Mouse (Mus musculus) adrenal gland (tissue): ENCODE data around the gene Ttc7b.

Source experiments
- intact Hi-C: fragments of 180-260 bp; cut with DNase I; formaldehyde crosslinking; loops from one replicate; pipeline ENCODE4 v1.15.1; 2025

Ttc7b gene

DNA sequence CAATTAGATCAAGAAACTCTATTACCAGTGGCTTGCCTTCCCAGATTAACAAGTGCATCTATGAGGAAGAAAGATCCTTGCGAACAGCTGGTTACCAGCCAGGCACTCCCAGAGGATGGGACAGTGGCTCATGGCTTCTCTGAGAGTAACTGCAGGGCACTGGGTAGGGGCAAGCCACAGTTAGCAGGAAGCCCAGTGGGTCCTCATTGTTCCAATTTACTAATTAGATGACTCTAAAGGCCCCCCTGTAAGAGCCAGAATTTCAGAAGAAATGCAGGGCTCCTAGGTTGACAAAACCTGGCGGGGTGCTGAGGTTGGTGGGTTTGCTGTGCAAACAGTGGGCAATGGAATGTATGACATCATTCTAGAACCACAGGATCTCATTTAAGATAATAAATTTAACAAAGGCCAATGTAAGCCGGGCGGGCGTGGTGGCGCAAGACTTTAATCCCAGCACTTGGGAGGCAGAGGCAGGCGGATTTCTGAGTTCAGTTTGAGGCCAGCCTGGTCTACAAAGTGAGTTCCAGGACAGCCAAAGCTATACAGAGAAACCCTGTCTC lies 179.6 kb downstream of the Ttc7b start:
- intact Hi-C loops, result no loop called here

DNA sequence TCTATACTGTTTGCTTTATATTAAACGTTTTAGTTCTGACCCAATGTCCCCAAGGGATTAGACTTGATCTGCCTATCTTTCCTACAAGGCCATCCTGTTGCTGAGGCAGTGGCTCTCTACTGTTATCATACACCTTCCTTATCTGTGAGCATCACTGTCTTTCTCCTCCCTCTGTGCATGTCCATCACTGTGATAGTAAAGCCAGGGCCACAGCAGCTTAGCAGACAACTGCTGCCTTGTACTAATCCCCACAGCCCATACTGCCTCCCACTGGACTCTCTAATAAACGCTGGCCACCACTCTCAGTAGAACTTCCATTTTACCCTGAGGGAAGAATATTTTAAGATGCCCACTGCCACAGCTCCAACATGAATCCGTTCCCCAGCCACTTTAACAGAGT lies 182.6 kb downstream of the Ttc7b start:
- intact Hi-C loops, result loop anchor here (5.0 kb wide), 1 partner anchor 136 kb away; no protein-coding TSS in a partner anchor

DNA sequence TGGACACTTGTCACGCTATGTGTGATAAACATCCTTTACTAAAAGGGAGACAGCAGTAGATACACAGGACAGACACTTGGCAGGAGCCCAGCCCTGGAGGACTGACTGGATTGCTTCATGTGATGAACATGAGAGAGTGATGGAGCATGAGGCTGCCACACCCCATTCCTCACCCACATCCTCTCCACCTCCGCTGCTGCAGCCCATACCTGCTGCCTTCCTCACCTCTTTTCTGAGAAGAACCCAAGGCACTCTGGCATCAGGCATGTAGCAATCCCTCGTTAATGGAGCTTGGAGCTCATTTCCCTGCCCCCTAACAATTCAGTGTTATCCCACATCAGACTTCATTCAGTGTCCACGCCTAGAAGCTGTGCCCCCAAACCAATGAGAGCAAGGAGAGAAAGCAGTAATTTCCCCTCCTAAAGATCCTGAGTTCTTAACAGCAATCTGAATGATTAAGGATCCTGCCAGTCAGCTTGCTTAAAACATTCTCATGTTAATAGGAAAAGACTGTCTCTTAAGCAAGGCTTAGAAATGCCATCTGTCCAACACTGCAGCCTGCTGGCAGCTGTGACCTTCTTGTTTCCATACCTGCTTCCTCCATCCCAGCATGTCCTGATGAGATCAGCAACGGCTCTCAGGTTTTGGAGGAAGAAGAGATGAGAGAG lies 183.1 kb downstream of the Ttc7b start:
- intact Hi-C loops, result loop anchor here (5.0 kb wide), 1 partner anchor 135 kb away; no protein-coding TSS in a partner anchor

DNA sequence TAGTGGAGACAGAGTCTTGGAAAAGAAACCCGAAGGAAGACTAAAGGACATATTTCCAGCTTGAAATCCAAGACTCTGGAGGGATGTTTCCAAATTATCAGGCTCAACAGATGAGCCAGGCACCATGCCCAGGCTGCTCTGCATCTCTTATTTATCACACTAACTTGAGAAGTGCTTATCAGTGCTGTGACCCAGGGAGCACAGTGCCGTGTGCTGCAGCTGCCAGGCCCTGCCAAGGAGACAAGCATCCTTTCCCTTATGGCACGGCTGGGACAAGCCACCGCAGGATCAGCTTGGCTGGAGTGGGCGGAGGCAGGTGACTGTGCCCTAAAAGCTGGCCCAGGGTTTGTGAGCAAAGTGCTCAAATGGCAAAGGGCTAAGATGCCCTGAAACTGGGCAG lies 184.4 kb downstream of the Ttc7b start:
- intact Hi-C loops, result loop anchor here (5.0 kb wide), 1 partner anchor 134 kb away; no protein-coding TSS in a partner anchor

DNA sequence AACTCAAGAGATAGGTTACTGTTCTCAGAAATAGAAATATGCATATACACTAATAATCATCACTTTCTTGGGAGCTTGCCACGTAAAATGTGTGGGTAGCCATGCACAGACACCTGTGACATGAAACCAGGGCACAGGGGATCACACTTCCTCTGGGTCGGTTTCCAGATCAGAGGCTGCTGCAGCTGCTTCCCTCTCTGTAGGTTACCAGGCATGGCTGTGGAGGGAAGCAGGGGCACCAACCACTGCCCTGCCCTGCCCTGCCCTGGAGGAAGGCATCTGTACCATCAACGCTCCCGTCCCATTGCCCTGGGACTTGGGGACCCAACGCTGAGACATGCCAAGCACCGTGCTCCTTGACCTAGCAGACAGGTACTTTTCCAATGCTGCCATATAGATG lies 188.8 kb downstream of the Ttc7b start:
- intact Hi-C loops, result no loop called here

DNA sequence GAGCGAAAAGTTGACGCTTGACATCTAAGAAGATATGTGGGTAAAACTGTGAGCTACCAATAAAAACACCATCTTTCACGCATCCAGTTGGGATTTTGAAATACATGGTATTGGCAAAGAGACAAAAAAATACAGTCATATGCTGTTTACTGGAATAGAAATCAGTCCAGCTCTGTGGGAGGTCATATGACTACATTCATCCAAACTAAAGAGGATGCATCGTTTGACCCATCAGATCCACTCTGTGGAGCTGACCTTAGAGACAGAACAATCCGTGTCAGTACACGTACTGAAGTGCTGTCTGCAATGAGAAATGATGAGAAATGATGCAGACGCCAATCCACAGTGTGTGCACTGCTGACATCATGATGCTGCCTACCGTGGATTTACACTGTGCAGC lies 190.4 kb downstream of the Ttc7b start:
- intact Hi-C loops, result no loop called here

DNA sequence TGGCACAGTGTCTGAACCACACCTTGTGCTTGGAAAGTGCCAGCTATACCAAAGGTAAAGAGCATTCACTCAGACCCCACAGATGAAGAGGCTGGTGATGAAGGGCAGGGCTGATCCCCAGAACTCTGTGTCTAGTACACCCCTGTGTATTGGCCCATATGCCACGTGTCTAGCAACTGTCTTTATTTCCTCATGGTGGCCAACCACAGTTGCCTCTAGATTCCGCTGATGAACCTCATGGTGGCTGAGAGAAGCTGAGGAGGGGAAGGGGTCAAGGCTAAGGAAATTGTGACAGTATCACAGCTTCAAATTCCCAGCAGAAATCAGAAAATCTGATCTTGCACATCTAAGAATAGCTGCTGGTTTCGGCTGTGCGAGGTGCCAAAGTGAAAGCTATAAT lies 191.6 kb downstream of the Ttc7b start:
- intact Hi-C loops, result no loop called here

DNA sequence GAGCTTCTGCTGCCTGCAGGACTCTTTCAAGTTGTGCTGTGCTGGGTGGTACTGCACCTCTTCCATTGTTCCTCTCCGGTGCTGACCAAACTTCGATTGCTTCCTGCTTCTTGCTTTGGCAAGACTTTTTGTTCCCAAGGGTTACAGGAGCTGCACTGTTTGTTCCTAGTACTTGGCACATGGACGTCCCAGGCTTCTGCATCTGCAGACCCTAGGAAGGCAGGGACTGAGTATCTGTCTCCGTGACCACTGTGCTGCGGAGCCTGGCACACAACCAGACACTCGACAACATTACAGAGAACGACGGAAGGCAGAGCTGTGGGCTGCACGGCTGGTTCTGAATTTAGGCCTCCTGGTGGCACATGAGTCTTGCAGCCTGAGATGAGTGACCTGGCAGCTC lies 192.1 kb downstream of the Ttc7b start:
- intact Hi-C loops, result no loop called here

DNA sequence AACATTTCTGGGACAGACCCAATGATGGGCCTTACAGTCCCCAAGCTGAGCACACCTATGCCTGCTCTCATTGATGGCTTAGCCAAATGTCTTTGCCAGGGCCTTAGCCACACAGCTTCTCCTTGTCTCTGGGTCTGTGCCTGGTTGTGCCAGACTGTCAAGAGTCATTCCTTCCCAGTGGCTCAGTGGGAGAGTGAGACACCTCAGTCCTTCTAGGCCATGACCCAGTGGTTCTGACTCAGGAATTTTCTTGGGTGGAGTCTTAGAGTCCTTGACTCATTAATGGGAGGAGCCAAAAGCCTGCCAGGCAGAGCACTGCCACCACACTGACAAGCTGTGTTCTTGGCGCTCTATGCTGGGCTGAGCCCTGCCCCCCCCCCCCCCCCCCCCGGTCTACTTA lies 193.9 kb downstream of the Ttc7b start:
- intact Hi-C loops, result no loop called here

DNA sequence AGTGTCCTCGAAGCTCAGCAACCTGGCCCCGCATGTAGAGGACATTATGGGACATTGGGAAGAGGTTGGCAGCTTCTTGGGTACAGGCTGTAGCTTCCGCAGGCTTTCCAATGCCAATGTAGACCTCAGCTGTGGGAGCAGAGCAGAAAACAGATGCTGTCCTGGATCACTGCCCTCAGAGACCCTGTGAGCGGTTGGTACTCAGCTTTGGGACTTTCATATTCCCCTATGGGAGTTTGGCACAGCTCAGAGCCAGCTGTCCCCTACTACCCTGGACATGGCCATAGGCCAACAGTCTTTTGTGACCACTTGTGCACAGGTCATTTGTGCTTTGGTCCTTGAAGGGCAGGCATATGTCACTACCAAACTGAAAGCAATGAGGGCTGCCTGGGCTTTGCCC lies 195.0 kb downstream of the Ttc7b start:
- intact Hi-C loops, result no loop called here

DNA sequence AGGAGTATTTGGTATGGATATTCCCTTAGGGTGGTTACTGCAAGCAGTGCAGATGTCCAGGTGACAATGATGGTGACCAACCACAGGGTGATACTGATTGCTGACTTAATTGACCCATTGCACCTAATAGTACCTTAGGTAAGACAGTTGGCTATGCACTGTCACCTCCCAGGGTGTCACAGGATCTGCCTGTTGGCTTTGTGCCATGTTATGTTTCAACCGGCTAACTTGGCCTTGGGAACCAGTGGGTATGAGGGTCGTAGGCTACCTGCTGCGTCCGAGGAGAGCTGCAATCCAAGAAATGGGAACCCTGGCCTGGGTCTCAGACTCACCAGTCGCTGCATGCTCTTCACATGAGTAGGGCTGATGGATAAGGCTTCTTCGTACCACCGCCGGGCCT lies 195.4 kb downstream of the Ttc7b start:
- intact Hi-C loops, result no loop called here

DNA sequence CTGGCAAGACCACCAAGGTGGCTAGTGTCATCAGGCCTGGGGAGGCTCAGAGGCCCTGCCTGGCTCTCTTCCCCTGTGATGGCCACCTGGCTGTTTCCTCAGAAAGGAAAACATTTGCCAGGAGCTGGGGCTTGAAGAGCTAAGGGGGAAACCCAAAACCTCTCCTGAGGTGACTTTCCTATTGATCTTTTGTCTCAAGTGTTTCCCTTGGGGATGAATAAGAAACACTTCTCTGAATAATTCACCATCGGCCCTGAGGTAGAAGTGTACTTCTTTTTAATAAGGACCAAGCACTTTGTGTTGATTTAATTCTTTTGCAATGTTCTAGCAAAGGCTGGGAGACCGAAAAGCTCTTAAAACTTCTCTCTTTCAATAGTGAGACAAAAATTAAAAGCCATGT lies 197.0 kb downstream of the Ttc7b start:
- intact Hi-C loops, result no loop called here

DNA sequence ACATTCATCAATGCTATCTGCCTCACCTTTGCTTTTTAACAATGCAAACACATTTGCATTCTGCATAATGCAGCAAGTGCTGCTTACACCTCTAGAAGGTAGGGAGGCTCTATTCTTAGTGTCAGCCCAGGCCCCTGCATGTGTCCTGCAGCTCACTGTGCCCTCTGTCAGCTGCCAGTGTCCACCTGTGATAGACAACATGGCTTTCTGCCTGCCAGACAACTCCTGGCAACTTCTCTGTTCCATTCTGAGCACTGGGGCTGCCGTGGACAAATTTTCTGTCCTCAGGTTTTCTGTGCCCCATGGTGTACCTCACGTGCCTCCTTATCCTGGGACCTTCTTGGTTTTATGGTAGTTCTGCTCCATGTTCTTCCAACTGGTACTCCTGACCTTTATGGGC lies 198.4 kb downstream of the Ttc7b start:
- intact Hi-C loops, result no loop called here

DNA sequence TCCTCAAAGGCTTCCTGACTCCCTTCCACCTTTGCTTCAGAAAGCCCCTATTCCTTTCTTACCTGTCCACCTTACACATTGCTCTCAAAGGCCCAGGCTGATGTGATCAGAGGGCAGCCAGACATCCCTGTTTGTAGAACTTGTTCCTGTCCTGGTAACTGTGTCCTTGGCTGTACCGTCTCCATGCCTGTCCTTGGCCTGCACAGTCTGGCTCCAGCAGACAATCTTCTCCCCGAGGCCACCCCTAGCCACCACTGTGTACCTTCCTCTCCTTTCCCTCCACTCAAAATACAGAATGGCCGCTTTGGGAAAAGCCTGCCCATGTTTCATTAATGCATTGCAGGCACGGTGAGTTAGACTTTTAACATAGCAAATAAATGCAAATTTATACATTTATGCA lies 199.1 kb downstream of the Ttc7b start:
- intact Hi-C loops, result no loop called here

DNA sequence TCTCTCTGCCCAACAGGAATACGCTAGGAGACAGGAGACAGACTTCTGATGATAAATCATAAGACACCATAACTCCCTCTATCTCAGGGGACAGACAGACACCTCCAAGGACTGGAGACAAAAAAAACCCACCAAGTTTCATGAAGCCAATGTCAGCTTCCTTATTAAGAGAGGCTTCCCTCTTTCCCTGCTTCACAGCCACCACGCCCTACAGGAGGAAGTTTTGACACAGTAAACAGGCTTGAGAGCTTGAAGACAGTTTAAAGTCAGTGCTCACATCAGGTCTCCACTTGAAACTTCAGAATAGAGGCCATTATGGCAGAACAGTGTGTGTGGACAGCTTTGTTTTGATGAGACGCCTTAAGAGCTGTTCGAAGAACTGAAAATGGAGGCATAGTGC lies 200.9 kb downstream of the Ttc7b start:
- intact Hi-C loops, result no loop called here

DNA sequence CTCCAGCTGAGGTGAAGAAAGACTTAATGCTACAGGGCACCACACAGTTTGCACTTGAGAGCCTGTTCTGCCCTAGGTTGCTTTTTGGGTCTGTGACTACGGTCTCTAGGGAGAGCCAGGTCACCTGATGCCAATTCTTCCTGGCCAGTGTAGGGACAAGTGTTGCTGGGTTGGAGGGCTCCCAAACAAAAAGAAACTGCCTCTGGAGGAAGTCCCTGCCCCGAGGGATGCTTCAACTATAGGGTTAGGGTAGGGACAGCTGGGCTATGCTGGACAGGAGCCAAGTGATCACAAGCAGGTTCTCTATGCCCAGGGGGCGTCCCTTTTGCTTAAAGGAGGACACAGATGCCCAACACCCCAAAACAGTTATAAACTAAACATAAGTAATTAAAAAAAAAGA lies 202.7 kb downstream of the Ttc7b start:
- intact Hi-C loops, result no loop called here

DNA sequence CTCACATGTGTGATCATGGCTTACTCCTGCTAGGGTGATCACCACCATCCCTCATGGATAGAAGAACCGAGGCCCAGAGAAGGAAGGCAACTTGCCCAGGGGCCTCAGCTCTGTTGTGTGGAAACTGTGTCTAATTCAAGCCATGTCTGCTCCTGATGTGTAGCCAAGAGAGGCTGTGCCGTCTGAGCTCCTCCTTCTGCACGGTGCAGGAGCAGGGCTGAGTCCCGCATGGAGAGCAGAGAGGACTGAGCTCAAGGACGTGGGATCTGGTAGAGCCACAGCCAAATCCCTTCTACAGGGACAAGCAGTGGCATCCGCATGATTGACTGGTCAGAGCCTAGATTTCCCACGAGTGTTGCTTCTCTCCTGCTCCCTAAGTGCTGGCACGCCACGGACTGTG lies 204.5 kb downstream of the Ttc7b start:
- intact Hi-C loops, result no loop called here

DNA sequence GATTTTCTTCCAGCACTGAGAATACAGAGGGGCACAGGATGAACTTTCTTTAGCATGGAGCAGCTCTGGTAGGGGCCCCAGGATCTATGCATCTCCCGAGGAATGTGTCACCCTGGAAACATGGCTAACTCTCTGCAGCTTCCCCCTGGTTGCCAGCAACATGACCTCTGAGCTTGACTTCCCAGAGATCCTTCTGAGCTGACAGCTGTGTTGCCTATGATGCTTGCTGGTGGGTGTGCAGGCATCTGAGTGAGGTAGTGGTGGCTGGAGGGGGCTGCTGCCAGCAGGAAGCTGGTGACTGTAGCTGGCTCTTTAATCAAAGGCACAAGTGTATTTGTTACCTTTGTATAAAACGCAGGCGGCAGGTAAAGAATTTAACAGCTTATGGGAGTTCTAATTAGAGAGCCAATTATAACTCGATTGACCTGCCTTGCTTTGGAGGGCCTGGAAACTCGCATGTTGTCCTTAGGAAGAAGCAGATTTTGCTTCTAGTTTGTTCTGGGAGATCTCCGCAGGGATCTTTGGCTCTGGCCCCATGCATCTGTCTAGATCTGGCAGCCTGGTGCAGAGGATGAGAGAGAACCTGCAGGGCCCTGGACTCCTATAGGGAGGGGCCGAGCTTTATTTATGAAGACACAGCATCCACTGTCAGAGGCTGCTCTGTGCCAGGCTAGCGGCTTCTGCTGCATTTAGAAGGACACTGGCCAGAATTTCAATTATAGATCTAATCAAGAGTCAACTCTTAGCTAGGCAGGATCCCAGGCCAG lies 205.3 kb downstream of the Ttc7b start:
- intact Hi-C loops, result no loop called here

DNA sequence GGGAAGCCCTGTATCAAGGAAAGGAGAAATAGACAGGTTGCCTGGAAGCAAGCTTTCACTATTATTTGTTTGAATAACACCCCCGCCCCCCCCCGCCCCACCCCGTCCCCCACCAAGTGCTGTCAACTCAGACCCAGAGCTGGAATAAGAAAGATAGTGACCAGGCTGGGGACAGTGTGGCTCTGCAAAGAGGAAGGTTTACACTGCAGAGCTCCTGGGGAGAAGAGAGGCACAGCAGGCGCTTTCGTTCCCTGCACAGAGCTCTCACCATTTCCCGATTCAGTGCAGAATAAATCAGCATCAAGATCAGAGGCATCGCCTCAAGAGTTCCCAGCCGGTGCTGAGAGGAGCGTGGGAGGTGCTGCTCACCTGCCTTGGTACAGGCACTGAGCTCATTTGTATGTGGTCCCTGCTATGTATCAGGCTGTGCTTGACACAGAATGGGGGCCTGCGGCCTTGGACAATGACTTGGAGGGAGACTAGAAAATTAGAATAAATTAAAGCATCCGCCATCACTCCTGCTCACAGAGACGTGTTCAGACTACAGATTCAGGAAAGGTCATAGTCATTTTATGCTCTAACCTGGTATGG lies 206.7 kb downstream of the Ttc7b start:
- intact Hi-C loops, result no loop called here

DNA sequence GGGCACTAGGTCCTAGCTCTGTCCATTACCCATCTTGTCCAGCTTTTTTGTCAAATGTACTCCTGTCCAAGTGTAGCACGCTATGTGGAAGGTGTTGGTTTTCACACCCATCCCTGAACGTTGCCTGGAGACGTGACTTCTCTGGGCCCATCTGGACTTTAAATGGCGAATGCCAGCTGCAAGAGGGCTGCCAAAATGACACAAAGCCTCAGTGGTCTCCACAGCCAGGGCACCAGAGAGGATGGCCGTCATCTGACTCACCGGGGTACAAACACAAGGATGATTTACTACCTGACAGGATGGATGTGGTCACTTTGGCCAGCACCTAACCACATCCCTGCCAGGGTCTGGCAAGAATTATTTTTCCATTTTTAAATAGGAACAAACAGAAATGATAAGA lies 207.4 kb downstream of the Ttc7b start:
- intact Hi-C loops, result no loop called here

DNA sequence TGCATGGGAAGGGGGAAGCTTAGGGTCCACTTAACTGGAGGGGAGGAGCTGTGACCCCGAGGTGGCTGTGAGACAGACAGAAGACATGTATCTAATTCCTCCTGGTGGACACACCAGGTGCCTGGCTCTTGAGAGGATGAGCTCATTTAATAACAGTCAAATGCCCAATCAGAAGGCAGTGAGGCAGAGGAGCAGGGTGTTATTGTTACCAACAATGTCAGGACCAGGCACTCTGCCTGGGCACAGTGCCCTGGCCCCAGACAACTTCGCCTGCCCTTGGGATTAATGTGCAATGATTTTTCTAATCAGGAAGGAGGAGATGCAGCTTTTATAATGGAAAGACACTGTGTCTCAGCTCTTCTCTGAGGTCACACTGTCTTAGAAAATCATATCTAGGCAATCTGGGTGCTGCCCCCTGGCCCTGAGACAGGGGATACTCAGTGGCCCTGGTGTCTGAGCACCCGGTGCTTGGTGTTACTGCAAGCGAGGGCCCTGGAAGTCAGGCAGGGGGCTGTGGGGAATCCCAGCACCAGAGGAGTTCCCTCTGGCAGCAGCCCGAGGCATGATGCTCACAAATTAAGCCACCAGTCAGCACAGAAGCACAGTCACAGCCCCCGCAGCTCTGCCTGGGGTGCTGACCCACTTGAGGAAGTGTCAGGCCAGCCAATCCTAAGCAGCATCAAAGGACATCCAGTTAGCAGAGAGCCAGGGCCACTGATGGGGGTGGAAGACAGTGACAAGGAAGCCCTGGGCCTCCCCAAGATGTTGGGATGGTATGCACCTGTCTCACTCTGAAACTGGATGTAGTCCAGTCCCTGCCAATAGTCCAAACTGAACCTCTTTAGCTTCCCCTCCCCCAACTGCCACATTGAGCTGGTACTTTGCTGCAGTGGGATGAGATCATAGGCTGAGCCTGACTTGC lies 209.9 kb downstream of the Ttc7b start:
- intact Hi-C loops, result no loop called here
